Mouse (Mus musculus): ENCODE measurements at regions not wholly inside any gene's neighbourhood (a gene's known extent, or its start where the extent isn't known, plus 50 kb on each side); places are given as distances from the start of the nearest gene placed in this dataset.

GRCm38 (mm10) chr10:38516636-38517035, 304.9 kb downstream of the Rfpl4b start:
- DNase-seq (ENCODE audit: low spot score): no peak
